Mouse (Mus musculus) frontal cortex, postnatal 14 days (tissue): ENCODE data around the gene Slit3.

Experiments used
- DNase-seq, 2 experiments: peaks; one replicate each; pipeline ENCODE4 v3.0.0; 2022; ENCODE audit warnings: low spot score in 2 of 2

Slit3 gene

DNA sequence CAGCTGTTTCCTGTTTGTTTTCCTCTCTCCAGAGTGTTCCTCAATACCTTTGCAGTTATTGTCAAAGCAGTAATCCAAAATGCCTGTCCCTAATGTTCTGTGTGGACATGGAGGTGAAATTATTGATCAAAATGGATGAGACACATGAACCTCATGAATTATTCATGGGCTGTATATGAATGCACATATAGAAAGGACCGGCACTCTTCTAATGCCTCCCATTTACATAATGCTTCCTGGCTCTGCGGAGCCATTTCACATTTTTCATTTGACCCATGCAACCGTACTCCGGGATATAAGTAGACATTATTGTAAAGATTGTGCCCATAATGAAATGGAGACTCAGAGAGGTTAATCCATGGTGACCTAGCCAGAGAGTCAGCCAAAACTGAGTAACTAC, 333.8 kb downstream of the Slit3 start:
- no peak for DNase-seq

DNA sequence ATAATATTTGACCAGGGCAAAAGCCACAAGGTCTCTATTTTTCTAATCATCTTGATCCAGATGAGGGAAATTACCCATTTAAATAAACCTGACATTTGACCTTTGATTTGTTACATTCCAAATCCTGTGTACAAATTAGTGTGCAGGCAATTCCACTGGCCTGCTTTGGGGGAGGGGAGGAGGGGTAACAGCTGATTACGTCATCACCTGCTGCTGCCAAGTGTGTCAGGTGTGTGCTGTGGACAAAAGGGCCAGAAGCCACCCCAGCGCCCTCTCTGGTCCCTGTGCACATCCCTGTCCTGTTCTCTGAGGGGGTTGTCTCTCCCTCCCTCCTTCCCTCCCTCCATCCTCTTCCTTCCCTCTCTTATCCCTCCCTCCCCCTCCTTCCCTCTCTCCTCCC, 337.0 kb downstream of the Slit3 start:
- no peak for DNase-seq

DNA sequence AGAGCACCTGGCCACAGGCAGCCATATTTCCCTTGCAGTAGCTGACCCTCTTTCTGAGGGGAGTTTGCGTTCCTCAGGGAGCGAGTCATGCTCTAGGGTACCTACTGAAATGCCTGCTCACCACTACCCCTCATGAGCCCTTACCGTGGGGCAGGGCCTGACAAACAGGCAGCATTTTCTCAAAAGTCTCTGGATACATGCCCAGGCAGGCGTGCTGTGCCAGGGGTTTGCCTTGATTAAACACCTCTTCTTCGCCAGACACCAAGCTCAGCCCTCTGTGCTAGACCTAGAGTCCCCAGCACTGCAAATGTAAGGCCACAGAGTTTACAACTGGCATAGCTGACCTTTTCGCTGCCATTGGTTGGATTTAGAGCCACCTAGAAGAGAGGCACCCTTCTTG, 345.7 kb downstream of the Slit3 start:
- no peak for DNase-seq

DNA sequence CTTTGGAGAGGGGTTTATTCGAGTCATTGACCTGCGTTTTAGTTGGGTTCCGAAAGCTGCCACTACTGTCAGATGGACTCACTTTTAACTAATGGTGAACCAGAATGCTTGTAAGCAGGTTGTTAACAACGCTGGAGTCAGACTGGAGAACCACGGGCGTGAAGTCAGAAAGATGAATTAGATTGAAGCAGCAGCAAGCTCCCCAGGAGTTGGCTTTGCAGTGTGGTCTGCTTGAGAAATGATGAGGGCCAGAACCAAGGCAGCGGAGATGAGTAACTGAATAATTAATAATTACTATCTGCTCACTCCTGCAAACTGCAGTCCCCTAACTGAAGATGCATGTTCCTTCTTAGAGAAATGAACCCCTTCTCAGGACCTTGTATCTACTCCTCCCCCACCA, 347.8 kb downstream of the Slit3 start:
- DNase-seq = no peak

DNA sequence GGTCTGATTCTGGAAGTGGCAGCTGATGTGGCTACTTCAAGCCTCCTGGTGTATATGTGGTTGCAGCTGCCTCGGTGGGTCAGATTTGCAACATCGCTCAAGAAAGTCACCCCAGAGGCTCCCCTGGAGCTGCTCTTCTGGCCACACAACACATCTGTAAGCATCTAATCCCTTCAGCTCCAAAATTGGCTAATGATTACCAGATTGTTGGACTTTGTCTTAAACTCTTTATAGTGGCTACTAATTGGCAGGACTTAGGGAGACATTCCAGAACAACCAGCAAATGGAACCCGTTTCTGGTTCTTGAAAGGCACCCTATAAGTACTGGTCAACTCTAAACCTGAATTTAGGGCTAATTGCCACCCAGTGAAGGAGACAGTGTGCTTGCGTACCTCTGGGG, 348.9 kb downstream of the Slit3 start:
- no peak for DNase-seq

DNA sequence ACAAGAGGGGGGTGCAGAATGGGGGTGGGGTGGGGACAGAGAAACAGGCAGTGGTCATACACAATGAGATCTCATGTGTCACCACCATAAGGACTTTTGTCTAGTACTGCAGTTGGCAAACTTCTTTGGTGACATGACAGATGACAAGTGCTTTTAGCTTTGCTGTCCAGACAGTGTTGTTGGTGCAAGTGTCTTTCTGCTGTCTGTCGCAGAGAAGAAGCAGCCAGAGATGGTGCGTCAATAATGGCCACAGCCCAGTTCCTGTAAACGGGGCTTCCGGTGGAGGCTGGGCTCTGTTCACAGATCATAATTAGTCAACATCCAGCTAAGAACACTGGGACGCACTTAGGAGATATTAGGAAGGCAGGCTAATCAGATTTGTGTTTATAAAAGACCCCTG, 349.8 kb downstream of the Slit3 start:
- DNase-seq = no peak

DNA sequence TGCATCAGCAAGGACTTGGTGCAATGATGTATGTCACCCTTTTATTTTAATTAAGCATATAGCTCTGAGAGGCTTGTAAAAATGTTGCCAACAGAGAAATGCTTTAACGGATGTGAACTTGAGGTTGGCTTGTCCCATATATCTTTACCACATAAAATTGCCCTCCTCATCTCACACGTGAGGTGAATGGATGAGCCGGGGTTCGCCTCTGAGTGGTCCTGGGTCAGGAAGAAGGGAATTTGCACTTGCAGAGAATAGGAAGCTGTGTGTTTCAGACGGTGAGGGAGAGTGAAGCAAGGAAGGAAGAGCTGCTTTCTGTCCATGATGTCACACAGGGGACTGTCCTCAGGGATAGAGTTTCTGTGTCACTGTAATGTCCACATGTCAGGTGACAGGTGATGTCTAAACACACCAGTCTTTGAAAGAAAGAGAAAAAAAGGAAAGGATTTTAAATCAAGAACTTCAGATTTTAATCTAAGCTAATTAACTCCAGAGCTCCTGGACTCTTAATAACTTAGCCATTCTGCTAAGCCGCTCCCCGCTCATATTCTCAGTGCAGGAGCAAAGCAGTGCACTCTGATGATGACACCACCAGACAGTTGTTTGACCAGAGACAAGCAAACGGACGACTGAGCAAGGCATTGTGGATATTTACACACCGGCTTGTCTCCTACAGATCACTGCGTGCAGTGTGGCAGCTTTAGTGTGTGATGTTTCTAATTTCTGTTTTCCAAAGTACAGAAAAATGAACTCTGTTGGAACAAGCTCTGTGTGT, 352.0 kb downstream of the Slit3 start:
- DNase-seq = no peak

DNA sequence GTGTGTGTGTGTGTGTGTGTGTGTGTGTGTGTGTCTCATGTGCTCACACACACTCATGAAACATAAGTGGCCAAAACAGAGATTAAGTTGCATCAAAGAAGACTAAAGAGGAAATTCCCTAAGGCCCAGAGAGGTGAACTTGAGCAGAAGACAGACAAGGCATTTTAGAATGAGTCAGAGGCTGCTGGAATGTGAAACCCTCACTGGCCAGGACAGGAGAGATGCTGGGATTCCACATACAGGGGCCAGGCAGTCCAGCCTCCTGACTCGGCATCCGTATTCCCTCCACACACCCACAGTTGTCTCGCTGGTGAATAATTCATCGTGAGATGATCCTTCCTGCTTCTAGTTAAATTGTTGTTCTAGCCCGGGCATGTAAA, 352.6 kb downstream of the Slit3 start:
- DNase-seq = no peak

DNA sequence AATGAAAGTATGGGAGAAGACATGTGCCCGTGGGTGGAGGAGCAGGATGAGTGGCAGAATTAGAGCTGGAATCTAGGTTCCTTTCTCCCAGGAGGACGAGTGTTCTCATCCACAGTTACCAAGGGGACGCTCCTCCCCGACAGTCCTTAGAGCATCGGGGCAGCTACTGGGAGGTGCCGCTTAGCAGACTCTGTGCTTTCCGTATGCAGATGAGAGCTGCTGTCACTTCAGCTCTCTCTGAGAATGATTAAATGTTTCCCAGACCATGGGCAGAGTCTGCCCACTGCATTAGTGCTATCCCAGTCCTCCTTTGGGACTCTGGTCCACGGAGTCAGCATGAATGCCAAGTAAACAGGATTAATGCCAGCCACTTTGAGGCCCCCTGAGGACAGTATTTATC, 359.1 kb downstream of the Slit3 start:
- no peak for DNase-seq

DNA sequence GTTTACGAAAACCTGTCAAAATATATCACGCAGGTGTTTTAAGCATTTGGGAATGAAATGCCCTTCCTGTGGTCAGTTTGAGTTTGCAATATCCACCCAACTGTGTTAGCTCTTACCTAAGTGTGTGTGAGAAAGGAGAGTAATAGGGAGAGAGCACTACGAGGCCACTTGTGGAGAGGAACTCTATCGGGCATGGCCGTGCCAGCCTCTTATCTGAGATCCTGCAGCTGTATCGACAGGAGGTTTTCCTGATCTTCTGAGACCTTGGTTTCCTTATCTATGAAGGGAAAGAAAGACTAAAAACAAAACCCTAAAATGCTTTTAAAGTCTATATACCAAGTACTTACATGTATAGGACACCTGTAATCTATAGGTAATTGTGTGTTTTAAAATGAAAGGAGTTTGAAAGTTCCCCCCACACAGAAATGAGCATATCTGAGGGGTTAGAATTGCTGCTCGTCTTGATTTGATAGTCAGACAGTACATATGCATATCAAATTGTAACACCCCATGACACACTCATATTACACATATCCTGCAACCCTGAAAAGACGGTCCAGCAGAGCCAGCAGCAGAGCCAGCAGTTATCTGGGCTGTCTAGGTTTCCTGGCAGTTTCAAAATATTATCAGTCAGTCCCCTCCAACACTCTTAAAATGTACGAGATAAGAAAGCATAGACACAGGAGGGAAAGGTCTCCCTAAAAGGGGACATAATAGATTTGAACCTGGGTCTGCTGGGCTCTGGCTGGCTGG, 360.8 kb downstream of the Slit3 start:
- no peak for DNase-seq

DNA sequence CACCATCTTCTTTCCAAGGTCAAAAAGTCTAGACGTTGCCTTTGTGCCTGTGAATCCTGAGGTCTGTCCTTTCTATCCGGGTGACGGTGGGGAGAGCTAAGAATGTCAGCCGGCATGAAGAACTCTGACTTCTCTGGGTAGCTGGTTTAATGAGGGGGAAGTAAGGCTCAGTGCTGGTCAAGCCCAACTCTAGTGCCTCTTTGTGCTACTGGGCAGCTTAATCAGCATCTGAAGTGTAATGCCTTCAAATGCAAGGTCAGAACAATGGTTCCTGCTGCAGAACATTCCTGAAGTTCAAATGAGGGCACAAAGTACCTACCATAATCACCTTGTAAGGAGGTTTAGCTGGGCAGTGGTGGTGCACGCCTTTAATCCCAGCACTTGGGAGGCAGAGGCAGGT, 366.9 kb downstream of the Slit3 start:
- no peak for DNase-seq

DNA sequence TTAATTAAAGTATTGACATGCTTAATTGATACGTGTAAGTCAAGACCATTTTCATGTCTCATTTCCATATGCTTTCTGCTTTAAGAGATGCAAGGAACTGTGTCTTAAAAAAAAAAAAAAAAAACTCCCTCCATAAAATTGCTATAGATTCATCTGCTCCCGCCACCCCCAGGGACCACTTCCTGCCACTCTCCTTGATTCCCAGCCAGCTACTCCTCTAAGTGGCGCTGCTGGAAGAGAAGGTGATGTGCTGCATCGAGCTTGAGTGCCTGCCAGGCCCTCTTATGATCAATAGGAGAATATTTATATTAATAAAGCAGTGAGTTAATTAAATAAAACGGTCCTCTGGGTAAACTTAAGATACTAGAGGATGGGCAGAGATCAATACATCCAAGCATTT, 370.7 kb downstream of the Slit3 start:
- no peak for DNase-seq

DNA sequence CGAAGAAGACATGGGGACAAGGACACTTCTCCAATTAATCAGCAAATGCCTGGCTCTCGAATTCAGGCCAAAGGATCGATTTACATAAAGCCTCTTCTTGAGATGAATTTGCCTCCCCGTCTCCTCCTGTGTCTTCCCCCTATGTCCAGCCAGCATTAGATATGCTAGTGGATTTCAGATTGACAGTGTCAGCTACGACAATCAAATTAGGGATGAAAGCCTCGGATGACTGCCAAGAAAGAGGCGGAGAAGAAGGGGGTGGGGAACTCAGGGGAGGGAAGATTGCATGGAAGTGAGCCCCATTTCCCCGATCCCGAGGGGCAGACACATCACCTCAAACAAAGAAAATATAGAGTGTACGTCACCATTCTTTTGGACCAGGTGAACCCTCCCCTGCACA, 375.9 kb downstream of the Slit3 start:
- DNase-seq = no peak

DNA sequence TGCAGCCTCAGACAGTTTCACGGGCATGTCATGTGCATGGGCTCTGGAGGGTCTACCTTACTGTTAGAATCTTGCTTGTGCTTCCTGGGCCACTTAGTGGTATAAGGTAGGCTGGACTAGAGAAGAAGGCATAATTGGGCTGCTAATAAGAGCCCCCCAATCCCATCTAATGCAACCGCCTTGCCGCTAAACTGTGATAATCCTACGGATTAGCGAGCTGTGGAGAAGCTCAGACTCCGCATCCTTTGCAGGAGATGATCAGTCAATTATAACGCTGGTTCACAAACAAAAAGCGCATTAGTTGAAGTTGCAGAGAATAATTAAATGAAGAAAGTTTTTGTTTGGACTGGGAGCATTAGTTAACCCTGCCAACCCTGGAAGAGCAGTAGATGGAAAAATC, 376.9 kb downstream of the Slit3 start:
- DNase-seq = no peak

DNA sequence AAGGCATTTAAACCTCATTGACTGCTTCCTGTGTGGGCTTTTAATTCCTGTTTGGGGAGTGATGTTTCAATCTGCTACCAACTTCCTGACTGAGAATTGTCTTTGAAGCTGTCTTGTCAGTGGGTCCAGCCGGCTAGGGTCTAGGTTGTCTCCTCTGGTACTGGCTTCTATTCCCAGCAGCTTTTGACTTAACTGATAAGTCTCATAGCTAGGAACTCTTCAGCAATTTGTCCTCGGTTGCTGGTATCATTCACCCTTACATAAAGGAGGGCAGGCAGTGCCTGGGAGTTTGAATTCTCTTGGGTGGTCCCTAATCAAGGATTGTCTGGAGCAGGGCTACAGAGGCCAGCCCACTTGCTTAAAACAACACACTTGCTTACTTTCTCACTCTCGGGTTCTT, 381.1 kb downstream of the Slit3 start:
- no peak for DNase-seq

DNA sequence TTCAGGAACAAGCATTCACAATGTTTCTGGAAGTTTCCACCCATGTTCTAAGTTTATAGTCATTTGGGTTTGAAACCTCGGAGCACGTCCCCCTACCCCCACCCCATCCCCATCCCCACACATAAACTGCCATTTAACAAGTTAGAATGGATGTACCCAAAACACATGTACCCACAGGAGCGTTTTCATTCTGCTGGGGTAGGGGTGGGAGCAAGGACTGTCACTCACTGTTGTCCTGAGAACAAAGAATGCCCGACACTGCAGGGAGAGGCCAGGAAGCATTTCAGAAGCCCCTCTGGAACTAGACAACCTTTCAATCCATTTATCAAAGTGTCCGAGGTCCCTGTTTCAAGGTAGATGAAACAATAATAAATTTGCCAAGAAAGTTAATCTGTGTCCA, 383.0 kb downstream of the Slit3 start:
- no peak for DNase-seq

DNA sequence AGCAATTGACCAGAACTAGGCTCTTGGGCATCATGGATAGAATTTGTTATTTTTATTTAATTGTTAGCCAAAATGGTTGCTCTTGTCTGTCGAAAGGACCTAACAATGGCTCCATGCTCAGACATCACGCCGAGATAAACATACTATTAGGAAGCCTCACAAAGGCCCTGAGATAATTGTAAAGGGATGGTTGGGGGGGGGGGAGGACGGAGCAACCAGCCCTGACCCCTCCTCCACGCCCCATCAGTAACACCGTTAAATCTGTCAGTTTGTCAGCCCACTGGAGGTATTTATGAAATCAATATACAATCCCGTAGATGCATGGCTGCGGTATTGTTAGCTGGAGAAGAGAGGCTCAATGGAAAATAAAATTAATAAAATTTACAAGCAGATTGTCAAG, 383.9 kb downstream of the Slit3 start:
- no peak for DNase-seq

DNA sequence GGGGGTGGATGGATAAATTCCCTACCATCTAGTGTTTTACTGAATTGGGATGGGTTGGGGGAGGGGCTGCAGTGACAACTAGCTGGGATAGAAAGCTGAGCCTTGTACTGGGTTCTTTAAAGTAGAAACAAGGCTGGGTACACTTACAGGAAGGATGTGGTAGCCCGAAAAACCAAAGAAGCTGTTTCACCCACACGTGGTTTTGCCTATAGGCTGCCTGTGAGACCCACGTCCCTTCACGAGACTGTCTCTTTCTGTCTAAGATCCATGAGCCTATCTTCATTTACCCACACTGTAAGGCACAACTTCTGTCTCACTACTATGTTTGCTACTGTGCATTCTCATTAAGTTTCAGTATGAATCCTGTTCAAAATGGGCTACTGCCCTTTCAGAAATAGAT, 384.3 kb downstream of the Slit3 start:
- no peak for DNase-seq

DNA sequence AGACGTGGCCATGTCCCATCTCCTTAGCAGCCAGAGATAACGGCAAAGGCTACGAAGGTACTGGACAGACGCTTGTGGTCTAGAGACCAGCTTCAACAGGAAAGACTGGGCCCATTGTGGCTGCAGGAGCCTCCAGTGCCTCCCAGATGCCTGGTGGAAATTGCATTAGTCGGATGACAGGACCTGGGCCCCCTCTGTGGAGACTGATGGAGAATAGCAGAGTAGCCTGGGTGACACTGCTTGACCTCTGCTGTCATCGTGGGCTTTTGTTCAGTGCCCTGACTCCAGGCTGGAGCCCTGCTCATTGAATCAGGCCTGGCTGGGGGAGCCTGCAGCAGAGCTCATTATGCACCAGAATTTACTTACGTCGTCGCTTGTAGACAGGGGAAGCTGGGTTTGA, 384.8 kb downstream of the Slit3 start:
- no peak for DNase-seq

DNA sequence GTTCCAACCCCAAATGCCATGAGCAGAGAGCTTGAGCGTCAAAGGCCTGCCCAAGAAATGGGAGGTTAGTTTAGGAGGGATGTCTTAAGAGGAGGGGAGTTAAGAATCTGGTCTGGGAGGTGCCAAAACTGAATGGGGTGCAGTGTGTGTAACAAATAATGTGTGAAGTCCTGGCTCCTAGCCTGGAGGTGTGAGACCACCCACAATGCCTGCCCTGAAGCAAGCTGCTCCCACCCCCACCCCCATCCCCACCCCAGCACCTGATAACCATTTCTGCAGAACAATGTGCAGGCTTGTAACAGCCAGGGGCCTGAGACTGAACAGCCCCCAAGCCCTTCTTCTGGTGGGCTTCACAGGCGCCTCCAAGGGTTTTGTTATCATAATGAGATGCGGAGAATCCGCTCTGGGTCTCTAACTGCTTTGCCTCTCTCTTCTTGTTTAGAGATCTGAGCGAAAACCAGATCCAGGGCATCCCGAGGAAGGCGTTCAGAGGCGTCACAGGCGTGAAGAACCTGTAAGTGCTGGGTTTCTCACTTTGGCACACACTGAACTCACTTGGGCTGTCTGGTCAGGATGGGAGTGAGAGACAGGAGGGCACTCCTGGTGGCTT, 386.9 kb downstream of the Slit3 start:
- no peak for DNase-seq

DNA sequence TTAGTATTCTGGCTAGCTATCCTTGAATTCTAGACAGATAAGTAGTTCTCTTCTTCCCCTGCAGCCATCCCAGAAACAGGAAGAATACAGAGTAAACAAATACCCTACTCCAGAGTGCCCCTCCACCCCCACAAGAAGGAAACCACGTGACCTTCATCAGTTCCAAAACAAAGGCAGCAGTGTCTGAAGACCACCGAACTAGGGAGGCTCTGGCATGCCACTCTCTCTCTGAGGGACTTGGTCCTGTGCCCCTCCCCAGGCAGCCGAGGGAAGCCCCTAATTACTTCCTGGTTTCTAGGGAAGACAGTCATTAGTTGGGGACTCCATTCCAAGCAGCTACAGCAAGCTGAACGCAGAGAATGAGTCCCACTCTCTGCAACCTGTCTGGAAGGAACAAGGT, 391.7 kb downstream of the Slit3 start:
- no peak for DNase-seq

DNA sequence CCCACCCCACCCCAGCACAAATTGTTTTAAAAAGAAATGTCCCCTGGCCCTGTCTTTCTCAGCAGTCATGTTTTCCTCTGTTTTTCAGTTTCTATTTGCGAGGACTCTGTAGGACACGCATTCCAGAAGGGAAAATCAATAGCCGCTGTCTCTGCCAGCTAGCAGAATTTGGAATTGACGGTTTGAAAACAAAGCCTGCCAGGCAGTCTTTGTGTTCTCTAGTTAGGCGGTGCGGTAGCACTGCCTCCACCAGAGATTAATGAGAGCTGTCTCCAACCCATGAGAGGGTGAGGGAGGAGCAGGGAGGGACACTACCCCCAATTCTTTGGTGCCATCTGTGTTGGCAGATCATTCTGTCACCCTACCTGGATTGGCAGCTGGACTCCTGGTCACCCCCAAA, 392.3 kb downstream of the Slit3 start:
- no peak for DNase-seq

DNA sequence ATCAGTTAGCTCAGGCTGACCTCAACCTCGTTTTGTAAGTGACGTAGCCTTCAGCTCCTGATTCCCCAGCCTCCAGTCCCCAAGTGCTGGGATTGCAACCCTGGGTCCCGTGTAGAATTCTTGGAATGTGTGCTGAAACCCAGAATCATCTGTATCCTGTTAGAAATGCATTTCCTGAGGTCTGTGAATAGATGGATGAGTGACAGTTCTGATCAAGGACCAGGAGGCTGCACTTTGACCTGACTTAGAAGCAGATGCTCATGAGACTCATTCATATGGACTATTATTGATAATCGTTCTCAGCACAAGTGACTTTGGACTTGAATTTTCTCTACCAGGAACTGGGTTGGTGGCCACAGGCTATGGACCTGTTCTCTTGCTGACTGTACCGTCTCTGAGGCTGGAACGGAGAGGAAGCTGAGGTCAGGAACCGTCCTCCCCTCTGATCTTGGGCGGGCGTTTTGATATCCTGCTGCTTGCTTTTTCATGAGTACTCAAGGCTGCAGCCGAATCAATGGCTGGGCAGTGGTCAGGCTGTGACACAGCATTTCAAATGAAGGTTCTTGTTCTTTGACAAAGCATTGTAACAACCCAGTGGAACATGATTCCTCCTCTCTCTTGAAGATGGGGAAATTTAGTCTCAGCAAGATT, 401.9 kb downstream of the Slit3 start:
- DNase-seq = no peak
